Mouse (Mus musculus): ENCODE data around the gene Skiv2l. TPM values are rescaled to one million over a fixed set of nuclear protein-coding genes. Genes with fewer than 3 reads are reported as not detected.

Gene Skiv2l
- total and polyA plus RNA-seq, 2 experiments from 2014 or later: 42.8 to 97.7 TPM

- no peak overlapping the region for H3K4me3 ChIP-seq (ENCODE audit: low read depth, low read length)
- no peaks in the 10 kb centered on the region for H3K9me3 ChIP-seq (ENCODE audit: low read length)
- TF ChIP-seq CTCF (IDR thresholded peaks at IDR 0.05; ENCODE audit: low read depth): no peak
- H3K27ac ChIP-seq (ENCODE audit: low read depth, low read length): no peak overlapping the region
- no peaks in the 10 kb centered on the region for H3K4me1 ChIP-seq (ENCODE audit: insufficient read depth)
- no peak for ATAC-seq
- no peak overlapping the region for H3K4me2 ChIP-seq (ENCODE audit: low read depth)
- no peak overlapping the region for H3K9ac ChIP-seq
- 92% methylated on average over 5 of the region's 5 CpGs for WGBS
- no peak for DNase-seq
- H3K27me3 ChIP-seq (ENCODE audit: insufficient read depth, low read length): no peaks in the 10 kb centered on the region
- H3K36me3 ChIP-seq (ENCODE audit: insufficient read depth): no peaks in the 10 kb centered on the region
Observed at GRCm38 (mm10) chr17:34887942-34888341, 37.9 kb upstream of the Skiv2l start.

- no peak overlapping the region for H3K4me2 ChIP-seq (ENCODE audit: low read depth)
- H3K27me3 ChIP-seq (ENCODE audit: insufficient read depth, low read length): 0 out of 2 replicates have a peak, but pooled peaks cover 4% of the 10 kb centered on the region
- TF ChIP-seq CTCF (IDR thresholded peaks at IDR 0.05; ENCODE audit: low read depth): no peak
- DNase-seq (no peak), ATAC-seq (no peak)
- no peak overlapping the region for H3K9ac ChIP-seq
- no peak overlapping the region for H3K4me3 ChIP-seq (ENCODE audit: low read depth, low read length)
- no peaks in the 10 kb centered on the region for H3K9me3 ChIP-seq (ENCODE audit: low read length)
- WGBS: 84% methylated on average over 3 of the region's 3 CpGs
- H3K4me1 ChIP-seq (ENCODE audit: insufficient read depth): no peaks in the 10 kb centered on the region
- H3K27ac ChIP-seq (ENCODE audit: low read depth, low read length): no peak overlapping the region
- H3K36me3 ChIP-seq (ENCODE audit: insufficient read depth): no peaks in the 10 kb centered on the region
Observed at GRCm38 (mm10) chr17:34885615-34886014, 35.6 kb upstream of the Skiv2l start.

GRCm38 (mm10) chr17:34884704-34885103, 34.7 kb upstream of the Skiv2l start:
- H3K9me3 ChIP-seq (ENCODE audit: low read length): no peaks in the 10 kb centered on the region
- no peak for DNase-seq
- H3K4me1 ChIP-seq (ENCODE audit: insufficient read depth): no peaks in the 10 kb centered on the region
- ATAC-seq: no peak
- H3K4me3 ChIP-seq (ENCODE audit: low read depth, low read length): no peak overlapping the region
- no peak overlapping the region for H3K9ac ChIP-seq
- H3K36me3 ChIP-seq (ENCODE audit: insufficient read depth): no peaks in the 10 kb centered on the region
- WGBS: 89% methylated on average over 6 of the region's 6 CpGs
- H3K4me2 ChIP-seq (ENCODE audit: low read depth): no peak overlapping the region
- TF ChIP-seq CTCF (IDR thresholded peaks at IDR 0.05; ENCODE audit: low read depth): no peak
- H3K27ac ChIP-seq (ENCODE audit: low read depth, low read length): no peak overlapping the region
- H3K27me3 ChIP-seq (ENCODE audit: insufficient read depth, low read length): 0 out of 2 replicates have a peak, but pooled peaks cover 4% of the 10 kb centered on the region

GRCm38 (mm10) chr17:34883332-34883731, 33.3 kb upstream of the Skiv2l start:
- 57% methylated on average over 3 of the region's 3 CpGs for WGBS
- Histone ChIP-seq H3K27me3 (ENCODE audit: insufficient read depth, low read length) (0 out of 2 replicates have a peak, but pooled peaks cover 4% of the 10 kb centered on the region), H3K9ac (no peak overlapping the region), H3K27ac (ENCODE audit: low read depth, low read length) (no peak overlapping the region), H3K4me2 (ENCODE audit: low read depth) (no peak overlapping the region), H3K9me3 (ENCODE audit: low read length) (no peaks in the 10 kb centered on the region), H3K4me1 (ENCODE audit: insufficient read depth) (no peaks in the 10 kb centered on the region), H3K36me3 (ENCODE audit: insufficient read depth) (no peaks in the 10 kb centered on the region), H3K4me3 (ENCODE audit: low read depth, low read length) (no peak overlapping the region)
- ATAC-seq: no peak
- no peak for DNase-seq
- TF ChIP-seq CTCF (IDR thresholded peaks at IDR 0.05; ENCODE audit: low read depth): no peak

- Histone ChIP-seq H3K36me3 (ENCODE audit: insufficient read depth) (no peaks in the 10 kb centered on the region), H3K4me3 (ENCODE audit: low read depth, low read length) (no peak within 1 kb of the TSS), H3K9ac (no peak within 1 kb of the TSS), H3K4me1 (ENCODE audit: insufficient read depth) (no peaks in the 10 kb centered on the region), H3K9me3 (ENCODE audit: low read length) (no peaks in the 10 kb centered on the region), H3K4me2 (ENCODE audit: low read depth) (no peak within 1 kb of the TSS), H3K27ac (ENCODE audit: low read depth, low read length) (no peak within 1 kb of the TSS), H3K27me3 (ENCODE audit: insufficient read depth, low read length) (0 out of 2 replicates have a peak, but pooled peaks cover 4% of the 10 kb centered on the region)
- no peak for DNase-seq
- ATAC-seq: no peak
- 10% methylated on average over 15 of the region's 15 CpGs for WGBS
- TF ChIP-seq CTCF (IDR thresholded peaks at IDR 0.05; ENCODE audit: low read depth): no peak
Observed at GRCm38 (mm10) chr17:34881683-34882310, 31.8 kb upstream of the Skiv2l start, which contains the start of gene Gm20547. Gene Gm20547 (minus strand): TSS chr17:34882042.

- ATAC-seq (no peak), DNase-seq (no peak)
- no peak overlapping the region for H3K27ac ChIP-seq (ENCODE audit: low read depth, low read length)
Observed at GRCm38 (mm10) chr17:34881166-34881565, 31.2 kb upstream of the Skiv2l start.

GRCm38 (mm10) chr17:34879336-34879879, 29.4 kb upstream of the Skiv2l start, which contains the start of gene Zbtb12:
Gene Zbtb12 (plus strand): TSS chr17:34879483.
- TF ChIP-seq CTCF (IDR thresholded peaks at IDR 0.05; ENCODE audit: low read depth): no peak
- Histone ChIP-seq H3K4me2 (ENCODE audit: low read depth) (no peak within 1 kb of the TSS), H3K36me3 (ENCODE audit: insufficient read depth) (no peaks in the 10 kb centered on the region), H3K9ac (no peak within 1 kb of the TSS), H3K27me3 (ENCODE audit: insufficient read depth, low read length) (0 out of 2 replicates have a peak, but pooled peaks cover 4% of the 10 kb centered on the region), H3K4me1 (ENCODE audit: insufficient read depth) (no peaks in the 10 kb centered on the region), H3K27ac (ENCODE audit: low read depth, low read length) (no peak within 1 kb of the TSS), H3K9me3 (ENCODE audit: low read length) (no peaks in the 10 kb centered on the region), H3K4me3 (ENCODE audit: low read depth, low read length) (no peak within 1 kb of the TSS)
- DNase-seq (no peak), ATAC-seq (no peak)
- 67% methylated on average over 11 of the region's 11 CpGs for WGBS

More at GRCm38 (mm10) chr17:34881166-34881565, 31.2 kb upstream of the Skiv2l start:
- no peaks in the 10 kb centered on the region for H3K36me3 ChIP-seq (ENCODE audit: insufficient read depth)
- no peak overlapping the region for H3K4me3 ChIP-seq (ENCODE audit: low read depth, low read length)
- H3K9ac ChIP-seq: no peak overlapping the region
- H3K9me3 ChIP-seq (ENCODE audit: low read length): no peaks in the 10 kb centered on the region
- no peak overlapping the region for H3K4me2 ChIP-seq (ENCODE audit: low read depth)
- TF ChIP-seq CTCF (IDR thresholded peaks at IDR 0.05; ENCODE audit: low read depth): no peak
- H3K4me1 ChIP-seq (ENCODE audit: insufficient read depth): no peaks in the 10 kb centered on the region
- 0 out of 2 replicates have a peak, but pooled peaks cover 4% of the 10 kb centered on the region for H3K27me3 ChIP-seq (ENCODE audit: insufficient read depth, low read length)

Measured in forebrain, postnatal 0 days (tissue).